Mouse (Mus musculus): ENCODE measurements around the gene Heg1. TPM values are rescaled to one million over a fixed set of nuclear protein-coding genes. Genes with fewer than 3 reads are reported as not detected.

Gene Heg1
- polyA plus RNA-seq, 1 experiment from 2014 or later, result 33.5 TPM

DNA sequence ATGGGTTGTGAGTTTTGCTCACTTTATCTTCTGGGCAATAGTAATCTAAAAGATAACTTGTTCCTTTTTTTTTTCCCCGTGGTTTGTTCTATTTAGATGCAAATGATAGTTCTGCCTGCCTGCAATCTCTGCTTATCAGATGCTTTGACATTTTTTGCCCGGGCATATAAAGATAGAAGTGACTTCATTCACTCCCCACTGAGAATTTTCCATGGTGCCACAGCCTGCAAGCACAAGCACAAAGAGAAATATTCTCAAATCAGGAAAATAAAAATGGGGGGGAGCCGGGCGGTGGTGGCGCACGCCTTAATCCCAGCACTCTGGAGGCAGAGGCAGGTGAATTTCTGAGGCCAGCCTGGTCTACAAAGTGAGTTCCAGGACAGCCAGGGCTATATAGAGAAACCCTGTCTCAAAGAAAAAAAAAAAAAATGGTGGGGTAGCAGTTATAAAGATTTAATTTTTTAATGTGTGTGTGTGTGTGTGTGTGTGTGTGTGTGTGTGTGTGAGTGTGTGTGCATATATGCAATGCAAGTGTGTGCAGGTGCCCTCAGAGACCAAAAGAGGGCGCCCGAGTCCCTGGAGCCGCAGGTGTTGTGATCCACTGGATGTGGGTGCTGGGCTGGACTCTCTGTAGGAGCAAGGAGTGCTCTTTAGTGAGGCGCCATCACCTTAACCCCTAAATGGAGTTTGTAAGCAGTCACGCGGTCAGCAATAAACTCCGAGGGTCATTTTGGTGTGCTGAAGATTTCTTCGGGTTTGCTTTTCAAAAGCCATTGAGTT, 22.1 kb downstream of the Heg1 start:
- 95% methylated on average over 14 of the region's 14 CpGs for WGBS
- Histone ChIP-seq H3K4me1 (ENCODE audit: insufficient read depth, low read depth, low read length) (no peaks in the 10 kb centered on the region), H3K9ac (replicated peaks; ENCODE audit: low read depth) (no peak overlapping the region), H3K4me2 (replicated peaks; ENCODE audit: low read depth, low read length) (no peak overlapping the region), H3K9me3 (ENCODE audit: low read length) (no peaks in the 10 kb centered on the region), H3K27ac (ENCODE audit: low read length) (no peak overlapping the region), H3K36me3 (ENCODE audit: insufficient read depth, low read length) (no peaks in the 10 kb centered on the region), H3K4me3 (ENCODE audit: low read depth, low read length) (no peak overlapping the region), H3K27me3 (replicated peaks; ENCODE audit: insufficient read depth, low read length) (no peaks in the 10 kb centered on the region)
- no peak for ATAC-seq
- TF ChIP-seq CTCF (IDR thresholded peaks at IDR 0.05) (no peak), EP300 (IDR thresholded peaks at IDR 0.05) (no peak)
- DNase-seq (ENCODE audit: low spot score), result no peak

DNA sequence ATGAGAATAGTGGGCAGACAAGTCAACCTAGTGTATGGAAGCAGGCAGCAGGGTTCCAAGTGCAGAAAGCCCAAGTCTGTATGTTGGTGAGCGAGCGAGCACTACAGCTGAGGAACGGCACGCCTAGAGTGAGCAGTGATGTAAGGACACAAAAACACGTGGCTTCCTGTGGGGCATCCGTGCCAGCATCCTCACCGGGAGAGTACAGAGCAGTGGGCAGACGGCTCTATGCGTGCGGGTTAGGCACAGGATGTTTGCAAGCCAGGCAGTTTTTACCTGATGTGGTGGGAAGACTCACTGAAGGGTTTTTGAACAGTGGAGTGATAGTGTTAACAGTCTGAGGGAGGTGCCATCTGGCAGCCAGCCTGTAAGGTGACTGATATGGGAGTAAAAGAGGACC, 23.9 kb downstream of the Heg1 start:
- peak; percentile 63; the same call in 1 of the 2 replicates for ATAC-seq
- no peaks in the 10 kb centered on the region for H3K9me3 ChIP-seq (ENCODE audit: low read length)
- TF ChIP-seq CTCF (IDR thresholded peaks at IDR 0.05) (no peak), EP300 (IDR thresholded peaks at IDR 0.05) (no peak)
- no peak overlapping the region for H3K4me3 ChIP-seq (ENCODE audit: low read depth, low read length)
- H3K4me1 ChIP-seq (ENCODE audit: insufficient read depth, low read depth, low read length), result no peaks in the 10 kb centered on the region
- WGBS, result 74% methylated on average over 10 of the region's 10 CpGs
- H3K4me2 ChIP-seq (replicated peaks; ENCODE audit: low read depth, low read length), result no peak overlapping the region
- no peaks in the 10 kb centered on the region for H3K27me3 ChIP-seq (replicated peaks; ENCODE audit: insufficient read depth, low read length)
- DNase-seq (ENCODE audit: low spot score), result no peak
- H3K36me3 ChIP-seq (ENCODE audit: insufficient read depth, low read length), result 0 out of 2 replicates have a peak, but pooled peaks cover 7% of the 10 kb centered on the region
- H3K9ac ChIP-seq (replicated peaks; ENCODE audit: low read depth), result no peak overlapping the region
- H3K27ac ChIP-seq (ENCODE audit: low read length), result no peak overlapping the region

DNA sequence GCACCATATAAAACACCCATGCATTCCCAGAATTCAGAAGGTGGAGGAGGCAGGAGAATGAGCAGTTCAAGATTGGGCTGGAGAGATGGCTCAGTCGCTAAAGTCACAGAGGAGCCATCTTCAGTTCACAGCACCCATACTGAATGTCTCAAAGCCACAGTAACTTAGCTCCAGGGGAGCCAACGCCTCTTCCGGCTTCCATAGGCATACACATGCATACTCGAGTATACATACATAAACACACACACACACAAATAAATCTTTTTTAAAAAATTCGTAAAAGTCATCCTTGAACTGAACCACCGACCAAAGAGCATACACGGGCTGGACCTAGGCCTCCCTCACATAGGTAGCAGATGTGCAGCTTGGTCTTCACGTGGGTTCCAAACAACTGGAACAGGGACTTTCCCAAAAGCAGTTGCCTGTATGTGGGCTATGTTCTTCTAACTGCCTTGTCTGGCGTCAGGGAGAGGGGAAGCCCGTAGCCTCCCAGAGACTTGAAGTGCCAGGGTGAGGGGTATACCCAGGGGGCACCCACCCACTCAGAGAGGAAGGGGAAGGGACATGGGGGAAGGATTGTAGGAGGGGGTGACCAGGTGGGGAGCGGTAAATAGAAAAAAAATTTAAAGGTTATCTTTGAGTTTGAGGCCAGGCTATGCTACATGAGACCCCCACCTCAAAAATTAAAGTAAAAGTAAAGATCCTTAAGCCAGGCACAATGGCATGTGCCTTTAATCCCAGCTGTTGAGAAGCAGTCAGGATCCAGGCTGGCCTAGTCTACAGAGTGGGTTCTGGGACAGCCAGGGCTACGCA, 24.6 kb downstream of the Heg1 start:
- Histone ChIP-seq H3K27ac (ENCODE audit: low read length) (no peak overlapping the region), H3K27me3 (replicated peaks; ENCODE audit: insufficient read depth, low read length) (no peaks in the 10 kb centered on the region), H3K9ac (replicated peaks; ENCODE audit: low read depth) (no peak overlapping the region), H3K4me3 (ENCODE audit: low read depth, low read length) (no peak overlapping the region), H3K4me1 (ENCODE audit: insufficient read depth, low read depth, low read length) (no peaks in the 10 kb centered on the region), H3K4me2 (replicated peaks; ENCODE audit: low read depth, low read length) (no peak overlapping the region), H3K36me3 (ENCODE audit: insufficient read depth, low read length) (0 out of 2 replicates have a peak, but pooled peaks cover 7% of the 10 kb centered on the region), H3K9me3 (ENCODE audit: low read length) (no peaks in the 10 kb centered on the region)
- TF ChIP-seq CTCF (IDR thresholded peaks at IDR 0.05), result no peak
- no peak for TF ChIP-seq EP300 (IDR thresholded peaks at IDR 0.05)
- ATAC-seq (no peak), DNase-seq (ENCODE audit: low spot score) (no peak)
- WGBS, result 90% methylated on average over 12 of the region's 12 CpGs

DNA sequence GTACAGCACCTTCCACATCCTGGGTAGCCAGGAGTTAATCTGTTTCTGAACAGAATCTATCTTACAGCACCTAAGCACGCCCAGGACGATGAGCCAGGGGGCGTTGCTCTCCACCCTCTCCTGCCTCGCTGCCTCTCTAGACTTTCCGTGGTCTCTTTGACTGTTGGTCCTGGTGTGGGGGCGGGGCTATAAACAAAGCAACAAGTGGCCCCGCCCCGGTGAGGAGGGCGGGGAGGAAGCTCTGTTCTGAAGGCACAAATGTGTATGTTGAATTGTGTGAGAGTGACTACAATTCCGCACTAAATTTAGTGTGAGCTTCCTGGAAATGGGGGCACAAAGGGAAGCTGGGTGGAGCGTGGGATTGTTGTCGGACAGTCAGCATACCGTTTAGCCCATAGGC, 30.1 kb downstream of the Heg1 start:
- Histone ChIP-seq H3K9me3 (ENCODE audit: low read length) (no peaks in the 10 kb centered on the region), H3K27me3 (replicated peaks; ENCODE audit: insufficient read depth, low read length) (no peaks in the 10 kb centered on the region), H3K9ac (replicated peaks; ENCODE audit: low read depth) (no peak overlapping the region), H3K4me2 (replicated peaks; ENCODE audit: low read depth, low read length) (peak overlapping the region; percentile 40), H3K36me3 (ENCODE audit: insufficient read depth, low read length) (0 out of 2 replicates have a peak, but pooled peaks cover 7% of the 10 kb centered on the region), H3K4me1 (ENCODE audit: insufficient read depth, low read depth, low read length) (peaks cover 5% of the 10 kb centered on the region; the same call in 1 of the 2 replicates), H3K4me3 (ENCODE audit: low read depth, low read length) (peak overlapping the region; percentile 4; the same call in 1 of the 2 replicates), H3K27ac (ENCODE audit: low read length) (no peak overlapping the region)
- peak; percentile 93 for ATAC-seq
- peak; percentile 91 for DNase-seq (ENCODE audit: low spot score)
- WGBS, result 4% methylated on average over 13 of the region's 13 CpGs
- TF ChIP-seq EP300 (IDR thresholded peaks at IDR 0.05) (peak; percentile 96), CTCF (IDR thresholded peaks at IDR 0.05) (peak; percentile 53)

DNA sequence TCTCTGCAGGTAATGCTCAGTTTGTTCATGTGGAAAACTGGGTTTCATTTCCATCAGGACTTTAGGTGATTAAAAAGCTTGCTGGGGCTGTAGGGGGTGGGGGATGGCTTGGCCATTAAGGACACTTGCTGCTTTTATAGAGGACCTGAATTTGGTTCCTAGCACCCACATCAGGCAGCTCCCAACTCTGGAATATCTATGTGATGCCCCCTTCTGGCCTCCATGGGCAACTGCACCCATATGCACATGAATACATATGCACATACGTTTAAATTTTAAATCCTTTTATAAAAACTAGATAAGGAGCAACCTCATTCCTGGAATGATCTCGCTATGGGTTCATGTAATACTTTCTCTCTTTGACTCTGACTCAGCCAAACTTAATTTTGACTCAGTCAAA, 39.1 kb downstream of the Heg1 start:
- Histone ChIP-seq H3K9ac (replicated peaks; ENCODE audit: low read depth) (no peak overlapping the region), H3K27me3 (replicated peaks; ENCODE audit: insufficient read depth, low read length) (no peaks in the 10 kb centered on the region), H3K27ac (ENCODE audit: low read length) (no peak overlapping the region), H3K4me2 (replicated peaks; ENCODE audit: low read depth, low read length) (no peak overlapping the region), H3K4me1 (ENCODE audit: insufficient read depth, low read depth, low read length) (no peaks in the 10 kb centered on the region), H3K36me3 (ENCODE audit: insufficient read depth, low read length) (peaks cover 17% of the 10 kb centered on the region), H3K9me3 (ENCODE audit: low read length) (no peaks in the 10 kb centered on the region), H3K4me3 (ENCODE audit: low read depth, low read length) (no peak overlapping the region)
- TF ChIP-seq EP300 (IDR thresholded peaks at IDR 0.05) (no peak), CTCF (IDR thresholded peaks at IDR 0.05) (peak; percentile 32)
- DNase-seq (ENCODE audit: low spot score) (no peak), ATAC-seq (no peak)
- 98% methylated on average over 2 of the region's 2 CpGs for WGBS

DNA sequence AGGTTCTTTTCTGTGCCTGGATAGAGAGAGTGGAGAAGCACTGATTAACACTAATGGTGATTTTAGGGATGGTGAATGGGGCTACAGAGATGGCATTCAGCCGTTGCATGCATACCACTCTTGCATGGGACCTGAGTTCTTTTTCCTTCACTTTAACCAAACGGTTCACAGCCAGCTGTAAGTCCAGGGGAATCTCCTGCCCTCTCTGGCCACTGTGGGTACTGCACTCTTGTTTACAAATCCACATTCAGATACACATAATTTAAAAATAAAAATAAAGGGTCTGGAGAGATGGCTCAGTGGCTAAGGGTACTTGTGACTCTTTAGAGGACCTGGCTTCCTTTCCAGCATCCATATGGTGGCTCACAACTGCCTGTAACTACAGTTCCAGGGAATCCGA, 39.8 kb downstream of the Heg1 start:
- no peak overlapping the region for H3K9ac ChIP-seq (replicated peaks; ENCODE audit: low read depth)
- H3K4me3 ChIP-seq (ENCODE audit: low read depth, low read length), result no peak overlapping the region
- no peaks in the 10 kb centered on the region for H3K9me3 ChIP-seq (ENCODE audit: low read length)
- H3K27me3 ChIP-seq (replicated peaks; ENCODE audit: insufficient read depth, low read length), result no peaks in the 10 kb centered on the region
- H3K4me1 ChIP-seq (ENCODE audit: insufficient read depth, low read depth, low read length), result no peaks in the 10 kb centered on the region
- H3K27ac ChIP-seq (ENCODE audit: low read length), result no peak overlapping the region
- 100% methylated on average over 3 of the region's 3 CpGs for WGBS
- no peak for ATAC-seq
- peaks cover 17% of the 10 kb centered on the region for H3K36me3 ChIP-seq (ENCODE audit: insufficient read depth, low read length)
- H3K4me2 ChIP-seq (replicated peaks; ENCODE audit: low read depth, low read length), result no peak overlapping the region
- DNase-seq (ENCODE audit: low spot score), result no peak
- TF ChIP-seq EP300 (IDR thresholded peaks at IDR 0.05), result no peak
- TF ChIP-seq CTCF (IDR thresholded peaks at IDR 0.05), result peak; percentile 58
